Mouse (Mus musculus) embryonic facial prominence, embryonic 14.5 days (tissue): ENCODE measurements around the gene Gdpgp1. TPM values are rescaled to one million over a fixed set of nuclear protein-coding genes. Genes with fewer than 3 reads are reported as not detected.

Experiments used
- ATAC-seq: fragments of 200-750 bp; cut with Nextera tagmentation; 2 replicates; pipeline ENCODE4 v1.8.0; 2017; ENCODE audit warnings: low read depth, moderate number of reproducible peaks, moderate TSS enrichment
- DNase-seq: peaks from one replicate; pipeline ENCODE4 v3.0.0-alpha.2; 2015; ENCODE audit warnings: low spot score
- H3K27ac ChIP-seq: fragments of 300-500 bp; sonication (generic); replicated peaks from 2 replicates; pipeline ENCODE4 v1.5.1; 2014; ENCODE audit warnings: low read depth, mild to moderate bottlenecking, low read length, moderate library complexity
- H3K27me3 ChIP-seq: fragments of 300-500 bp; sonication (generic); replicated peaks from 2 replicates; pipeline ENCODE4 v1.6.1; 2014; ENCODE audit warnings: low read length; ENCODE audit not compliant: control insufficient read depth, insufficient read depth
- H3K36me3 ChIP-seq: fragments of 300-500 bp; sonication (generic); 2 replicates; pipeline ENCODE4 v1.6.1; 2014; ENCODE audit warnings: low read length, mixed read lengths; ENCODE audit not compliant: control insufficient read depth, insufficient read depth
- H3K4me1 ChIP-seq: fragments of 300-500 bp; sonication (generic); 2 replicates; pipeline ENCODE4 v1.6.1; 2014; ENCODE audit warnings: antibody characterized with exemption, low read length; ENCODE audit not compliant: control insufficient read depth, insufficient read depth
- H3K4me2 ChIP-seq: fragments of 300-500 bp; sonication (generic); 2 replicates; pipeline ENCODE4 v1.6.1; 2014; ENCODE audit warnings: low read depth, mild to moderate bottlenecking, low read length, moderate library complexity, mixed read lengths
- H3K4me3 ChIP-seq: fragments of 300-500 bp; sonication (generic); 2 replicates; pipeline ENCODE4 v1.5.1; 2014; ENCODE audit warnings: low read depth, mild to moderate bottlenecking, low read length
- H3K9ac ChIP-seq: fragments of 300-500 bp; sonication (generic); 2 replicates; pipeline ENCODE4 v1.6.1; 2014; ENCODE audit warnings: low read depth, mild to moderate bottlenecking, low read length, moderate library complexity, mixed read lengths
- H3K9me3 ChIP-seq: fragments of 300-500 bp; sonication (generic); 2 replicates; pipeline ENCODE4 v1.6.1; 2016; ENCODE audit warnings: low read length; ENCODE audit not compliant: control insufficient read depth
- WGBS: fragments of 180-500 bp; shearing (Covaris S2); extraction: QIAGEN DNeasy Blood & Tissue Kit; methylation state at CpG from one replicate; pipeline ENCODE4 v1.1.7; 2014; 5-methylcytosine and 5-hydroxymethylcytosine counted together
- polyA plus RNA-seq: library from polyadenylated mRNA; unstranded; fragments of >200 nt; fragmentation: Nextera tagmentation; extraction: Ambion mirVana; gene quantifications from 2 replicates; pipeline ENCODE4 v1.2.1, GENCODE M21; 2014

Gene Gdpgp1
- polyA plus RNA-seq, 1 experiment from 2014 or later = 2.0 TPM

GRCm38 (mm10) chr7:80209669-80210068, 23.0 kb upstream of the Gdpgp1 start:
- peak overlapping the region; percentile 28; the same call in 1 of the 2 replicates for H3K27ac ChIP-seq
- H3K9me3 ChIP-seq = no peaks in the 10 kb centered on the region
- peaks cover 19% of the 10 kb centered on the region for H3K4me1 ChIP-seq
- H3K4me2 ChIP-seq = no peak overlapping the region
- 65% methylated on average over 6 of the region's 6 CpGs for WGBS
- no peak for DNase-seq
- no peak overlapping the region for H3K4me3 ChIP-seq
- no peak for ATAC-seq
- no peaks in the 10 kb centered on the region for H3K27me3 ChIP-seq
- H3K36me3 ChIP-seq = 0 out of 2 replicates have a peak, but pooled peaks cover 12% of the 10 kb centered on the region
- H3K9ac ChIP-seq = no peak overlapping the region

- H3K27ac ChIP-seq = no peak overlapping the region
- no peak for DNase-seq
- 81% methylated on average over 4 of the region's 4 CpGs for WGBS
- peaks cover 16% of the 10 kb centered on the region for H3K36me3 ChIP-seq
- ATAC-seq = no peak
- H3K9ac ChIP-seq = no peak overlapping the region
- no peaks in the 10 kb centered on the region for H3K9me3 ChIP-seq
- H3K4me1 ChIP-seq = peaks cover 19% of the 10 kb centered on the region
- no peak overlapping the region for H3K4me3 ChIP-seq
- no peaks in the 10 kb centered on the region for H3K27me3 ChIP-seq
- no peak overlapping the region for H3K4me2 ChIP-seq
These were observed 21.7 kb upstream of the Gdpgp1 start for GRCm38 (mm10) chr7:80210982-80211381.

GRCm38 (mm10) chr7:80213604-80214003, 19.1 kb upstream of the Gdpgp1 start:
- no peak overlapping the region for H3K4me3 ChIP-seq
- H3K9me3 ChIP-seq = no peaks in the 10 kb centered on the region
- H3K4me1 ChIP-seq = peaks cover 10% of the 10 kb centered on the region
- WGBS = 87% methylated on average over 7 of the region's 7 CpGs
- H3K27ac ChIP-seq = no peak overlapping the region
- DNase-seq (no peak), ATAC-seq (no peak)
- H3K4me2 ChIP-seq = no peak overlapping the region
- H3K27me3 ChIP-seq = no peaks in the 10 kb centered on the region
- no peak overlapping the region for H3K9ac ChIP-seq
- peaks cover 35% of the 10 kb centered on the region for H3K36me3 ChIP-seq

GRCm38 (mm10) chr7:80214459-80214858, 18.2 kb upstream of the Gdpgp1 start:
- Histone ChIP-seq H3K27me3 (no peaks in the 10 kb centered on the region), H3K4me2 (no peak overlapping the region), H3K36me3 (peaks cover 44% of the 10 kb centered on the region), H3K4me1 (peaks cover 3% of the 10 kb centered on the region; the same call in 1 of the 2 replicates), H3K4me3 (no peak overlapping the region), H3K9ac (no peak overlapping the region), H3K27ac (no peak overlapping the region), H3K9me3 (no peaks in the 10 kb centered on the region)
- WGBS = 76% methylated on average over 8 of the region's 8 CpGs
- no peak for DNase-seq
- no peak for ATAC-seq

- Histone ChIP-seq H3K4me1 (no peaks in the 10 kb centered on the region), H3K36me3 (peaks cover 53% of the 10 kb centered on the region), H3K4me2 (no peak overlapping the region), H3K9me3 (no peaks in the 10 kb centered on the region), H3K27me3 (no peaks in the 10 kb centered on the region), H3K4me3 (no peak overlapping the region), H3K9ac (peak overlapping the region; percentile 28), H3K27ac (no peak overlapping the region; the same call in 1 of the 2 replicates)
- WGBS = 21% methylated on average over 4 of the region's 4 CpGs
- peak; percentile 89 for ATAC-seq
- DNase-seq = peak; percentile 84
These were observed 17.3 kb upstream of the Gdpgp1 start for GRCm38 (mm10) chr7:80215398-80215797.

- ATAC-seq (no peak), DNase-seq (no peak)
- H3K9ac ChIP-seq = no peak overlapping the region
- H3K27me3 ChIP-seq = no peaks in the 10 kb centered on the region
- peaks cover 65% of the 10 kb centered on the region for H3K36me3 ChIP-seq
- H3K4me2 ChIP-seq = no peak overlapping the region
- H3K9me3 ChIP-seq = no peaks in the 10 kb centered on the region
- no peak overlapping the region for H3K4me3 ChIP-seq
- 89% methylated on average over 7 of the region's 8 CpGs for WGBS
- no peaks in the 10 kb centered on the region for H3K4me1 ChIP-seq
- no peak overlapping the region for H3K27ac ChIP-seq
These were observed 16.1 kb upstream of the Gdpgp1 start for GRCm38 (mm10) chr7:80216566-80216965.

- no peak for ATAC-seq
- Histone ChIP-seq H3K4me3 (no peak overlapping the region), H3K27ac (no peak overlapping the region), H3K36me3 (peaks cover 66% of the 10 kb centered on the region), H3K27me3 (no peaks in the 10 kb centered on the region), H3K4me1 (no peaks in the 10 kb centered on the region), H3K9me3 (no peaks in the 10 kb centered on the region), H3K4me2 (no peak overlapping the region), H3K9ac (no peak overlapping the region)
- DNase-seq = no peak
- 92% methylated on average over 9 of the region's 9 CpGs for WGBS
These were observed 14.0 kb upstream of the Gdpgp1 start for GRCm38 (mm10) chr7:80218666-80219065.

- WGBS = 95% methylated on average over 9 of the region's 9 CpGs
- no peak overlapping the region for H3K9ac ChIP-seq
These were observed 12.3 kb upstream of the Gdpgp1 start for GRCm38 (mm10) chr7:80220237-80220797.

GRCm38 (mm10) chr7:80221179-80221750, 11.4 kb upstream of the Gdpgp1 start:
- Histone ChIP-seq H3K4me3 (no peak overlapping the region), H3K27me3 (no peaks in the 10 kb centered on the region), H3K27ac (no peak overlapping the region), H3K36me3 (peaks cover 80% of the 10 kb centered on the region), H3K4me1 (no peaks in the 10 kb centered on the region), H3K9ac (no peak overlapping the region), H3K4me2 (no peak overlapping the region), H3K9me3 (no peaks in the 10 kb centered on the region)
- DNase-seq (no peak), ATAC-seq (no peak)
- 92% methylated on average over 4 of the region's 4 CpGs for WGBS

More at GRCm38 (mm10) chr7:80220237-80220797, 12.3 kb upstream of the Gdpgp1 start:
- DNase-seq (no peak), ATAC-seq (no peak)
- Histone ChIP-seq H3K4me1 (no peaks in the 10 kb centered on the region), H3K27me3 (no peaks in the 10 kb centered on the region), H3K36me3 (peaks cover 81% of the 10 kb centered on the region), H3K4me3 (no peak overlapping the region), H3K27ac (no peak overlapping the region), H3K4me2 (no peak overlapping the region), H3K9me3 (no peaks in the 10 kb centered on the region)
